Mouse (Mus musculus) 3T3-L1 (cell line): Measurements from ENCODE around the gene Map3k5.

Experiments used
- DNase-seq: peaks from one replicate; pipeline ENCODE4 v3.0.0-alpha.2; 2015; ENCODE audit warnings: low read depth, low spot score

The Map3k5 gene

DNA sequence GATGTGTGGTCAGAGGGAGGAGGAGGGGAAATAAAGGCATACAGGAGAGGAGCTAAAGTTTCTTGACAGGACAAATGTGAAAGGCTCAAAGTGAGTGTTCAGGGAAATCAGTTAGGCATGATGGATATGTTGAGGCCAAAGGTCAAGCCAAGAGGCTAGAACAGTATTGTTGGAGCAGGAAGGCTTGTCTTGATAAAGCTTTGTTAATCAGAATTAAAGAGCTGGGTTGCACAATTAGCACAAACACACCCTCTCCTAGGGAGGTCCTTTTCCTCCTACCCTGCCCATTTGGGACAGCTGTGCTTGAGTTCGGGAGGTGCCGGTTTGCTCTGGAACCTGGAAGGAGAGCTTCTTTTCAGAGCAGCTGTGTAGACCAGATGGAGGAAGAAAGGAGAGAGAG, 219.2 kb downstream of the Map3k5 start:
- no peak for DNase-seq

- no peak for DNase-seq
Observed at GRCm38 (mm10) chr10:20155401-20155800, 221.1 kb downstream of the Map3k5 start.

- no peak for DNase-seq
Observed at GRCm38 (mm10) chr10:20157021-20157726, 222.9 kb downstream of the Map3k5 start.

DNA sequence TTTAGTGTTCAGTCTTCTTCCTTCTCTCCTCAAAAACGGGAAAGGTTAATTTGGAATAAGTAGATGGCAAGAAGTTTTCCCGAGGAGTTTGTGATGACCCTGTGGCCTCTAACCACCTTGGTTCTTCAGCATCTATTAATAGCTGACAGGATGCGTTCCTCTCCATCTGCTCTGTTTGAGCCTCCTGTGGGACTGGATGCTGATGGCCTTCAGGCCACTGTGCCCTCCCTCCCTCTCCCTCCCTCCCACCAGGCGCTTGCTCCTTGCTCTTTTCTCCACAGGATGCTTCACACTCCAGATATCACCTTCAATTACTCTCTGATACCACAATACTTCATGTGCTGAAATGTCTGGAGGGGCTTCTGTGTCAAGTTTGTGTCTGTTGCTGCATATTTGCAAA, 224.5 kb downstream of the Map3k5 start:
- DNase-seq: no peak

- no peak for DNase-seq
Observed at GRCm38 (mm10) chr10:20159308-20159707, 225.0 kb downstream of the Map3k5 start.

GRCm38 (mm10) chr10:20160914-20161313, 226.6 kb downstream of the Map3k5 start:
- DNase-seq: no peak

DNA sequence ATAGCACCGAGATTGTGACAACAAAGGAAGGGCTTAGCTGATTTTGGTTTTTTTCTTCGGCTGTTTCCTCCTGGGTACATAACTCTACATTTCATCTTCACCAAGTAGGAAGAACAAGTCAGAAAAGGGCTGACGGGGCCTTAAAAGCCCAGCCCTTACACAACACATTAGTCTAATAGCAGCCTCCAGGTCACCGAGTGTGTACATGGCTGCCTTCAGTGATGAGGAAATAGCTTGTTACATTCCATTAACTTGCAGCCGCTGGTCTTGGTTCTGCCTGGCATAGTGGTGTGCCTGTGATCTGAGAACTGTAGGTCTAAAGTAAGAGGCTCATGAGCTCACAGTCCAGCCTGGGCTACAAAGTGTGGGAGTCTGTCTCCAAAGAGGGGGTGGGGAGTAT, 230.5 kb downstream of the Map3k5 start:
- no peak for DNase-seq

DNA sequence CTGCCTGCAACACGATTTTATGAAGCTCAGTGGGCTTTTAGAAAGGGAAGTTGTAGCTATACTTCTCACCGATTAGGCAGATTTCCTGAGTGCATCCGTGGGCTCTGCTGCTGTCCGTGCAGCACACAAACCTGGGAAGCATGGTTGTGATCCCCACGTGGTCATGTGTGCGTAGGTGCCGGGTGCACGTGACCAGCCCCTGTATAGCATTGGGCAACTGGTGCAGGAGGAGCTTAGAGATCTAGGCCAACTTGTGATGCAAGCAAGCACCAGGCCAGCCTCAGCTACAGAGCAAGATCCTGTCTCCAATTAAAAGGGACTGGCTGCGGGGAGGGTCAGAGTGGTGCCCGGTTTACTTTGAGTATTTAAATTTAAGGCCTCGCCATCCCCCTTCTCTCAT, 232.5 kb downstream of the Map3k5 start:
- no peak for DNase-seq

- DNase-seq: peak; percentile 6
Observed at GRCm38 (mm10) chr10:20167467-20167866, 233.2 kb downstream of the Map3k5 start.

GRCm38 (mm10) chr10:20169182-20169674, 235.0 kb downstream of the Map3k5 start:
- DNase-seq: no peak

DNA sequence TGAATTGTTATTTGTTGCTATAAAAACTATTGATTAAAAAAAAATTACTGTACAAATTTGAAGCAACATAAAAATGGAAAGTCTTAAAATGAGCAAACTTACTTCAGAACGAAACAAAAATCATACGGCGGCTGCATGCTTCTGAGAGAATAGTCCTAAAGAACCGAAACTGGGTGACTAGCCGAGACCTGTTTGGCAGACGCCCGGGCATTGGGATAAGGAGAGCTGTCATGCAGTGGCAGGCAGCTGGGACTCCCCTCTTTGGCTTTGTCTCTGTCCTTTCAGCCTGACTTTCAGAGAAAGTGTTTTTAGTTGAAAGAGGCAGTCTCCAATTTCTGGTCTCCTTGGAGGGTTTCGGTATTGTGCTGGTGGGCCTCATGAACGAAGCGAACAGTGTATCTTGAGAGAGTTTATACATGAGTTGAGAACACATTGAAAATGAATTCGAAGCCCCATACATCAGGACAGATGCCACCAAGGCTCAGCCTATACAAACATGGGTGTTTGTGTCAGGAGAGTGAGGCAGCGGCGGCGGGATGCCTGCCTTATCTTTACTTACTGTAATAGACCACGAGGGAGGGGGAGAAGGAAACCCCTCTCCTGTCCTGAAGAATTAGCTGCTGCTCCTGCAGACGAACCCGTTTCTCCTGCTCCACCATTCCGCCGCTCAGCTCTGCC, 235.8 kb downstream of the Map3k5 start:
- DNase-seq: no peak

GRCm38 (mm10) chr10:20170605-20171088, 236.4 kb downstream of the Map3k5 start:
- peak; percentile 25 for DNase-seq

- no peak for DNase-seq
Observed at GRCm38 (mm10) chr10:20171209-20171608, 236.9 kb downstream of the Map3k5 start.

DNA sequence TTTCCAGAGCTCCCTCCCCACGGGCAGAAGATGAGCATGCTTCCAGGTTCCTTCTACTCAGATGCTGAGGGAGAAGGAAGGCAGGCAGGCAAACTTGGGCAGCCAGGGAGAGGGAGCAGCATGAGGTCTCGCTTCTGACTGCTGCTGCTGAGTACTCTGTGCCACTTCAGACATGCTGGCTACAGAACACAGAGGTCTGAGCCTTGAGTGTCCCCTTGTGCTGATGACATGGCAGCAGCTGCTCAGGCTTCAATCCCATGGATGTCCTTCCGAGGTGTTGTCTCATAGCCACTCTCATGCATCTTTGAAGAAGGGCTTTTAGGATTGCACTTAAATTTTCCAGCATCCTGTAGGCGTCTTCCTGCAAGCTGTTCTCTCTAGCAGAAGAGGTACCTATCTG, 237.5 kb downstream of the Map3k5 start:
- DNase-seq: no peak

DNA sequence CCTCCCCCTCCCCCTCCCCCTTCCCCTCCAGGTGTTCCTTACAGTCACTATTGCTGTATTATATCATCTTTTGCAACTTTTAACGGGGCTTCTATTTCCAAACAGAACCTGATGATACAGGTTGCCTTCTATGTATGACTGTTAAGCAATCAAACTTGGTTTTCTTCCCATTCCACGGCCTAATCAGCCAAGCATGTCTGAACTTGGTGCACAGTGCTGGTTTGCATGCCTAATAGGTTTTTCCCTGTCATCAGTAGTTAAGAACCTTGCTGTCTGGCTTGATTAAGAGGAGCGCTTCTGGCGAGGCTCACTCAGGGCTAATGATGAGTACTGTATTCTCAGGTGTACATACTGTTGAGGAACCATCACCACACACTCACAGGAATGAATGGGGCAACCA, 239.5 kb downstream of the Map3k5 start:
- no peak for DNase-seq

- DNase-seq: no peak
Observed at GRCm38 (mm10) chr10:20176054-20176453, 241.8 kb downstream of the Map3k5 start.

- DNase-seq: no peak
Observed at GRCm38 (mm10) chr10:20178807-20179605, 244.7 kb downstream of the Map3k5 start.

- no peak for DNase-seq
Observed at GRCm38 (mm10) chr10:20181198-20181597, 246.9 kb downstream of the Map3k5 start.

- no peak for DNase-seq
Observed at GRCm38 (mm10) chr10:20181680-20182399, 247.6 kb downstream of the Map3k5 start.

DNA sequence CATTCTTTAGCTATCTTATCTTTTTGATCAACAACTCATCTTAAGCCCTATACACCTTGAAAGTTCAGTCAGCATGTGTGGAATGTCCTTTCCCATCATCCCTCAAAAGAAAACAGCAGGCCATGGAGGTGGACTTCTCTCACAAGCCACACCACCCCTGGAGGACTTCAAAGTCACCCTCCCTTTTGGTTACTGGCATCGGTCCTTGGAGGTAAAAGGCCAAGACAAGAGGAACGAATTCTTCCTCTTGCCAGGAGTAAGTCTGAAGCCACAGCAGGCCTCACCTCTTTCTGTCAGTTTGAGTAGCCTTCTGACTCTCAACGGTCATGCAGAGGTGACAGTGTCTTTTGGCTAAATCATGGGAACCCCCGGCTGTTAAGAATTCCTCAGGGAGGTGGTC, 250.1 kb downstream of the Map3k5 start:
- no peak for DNase-seq

DNA sequence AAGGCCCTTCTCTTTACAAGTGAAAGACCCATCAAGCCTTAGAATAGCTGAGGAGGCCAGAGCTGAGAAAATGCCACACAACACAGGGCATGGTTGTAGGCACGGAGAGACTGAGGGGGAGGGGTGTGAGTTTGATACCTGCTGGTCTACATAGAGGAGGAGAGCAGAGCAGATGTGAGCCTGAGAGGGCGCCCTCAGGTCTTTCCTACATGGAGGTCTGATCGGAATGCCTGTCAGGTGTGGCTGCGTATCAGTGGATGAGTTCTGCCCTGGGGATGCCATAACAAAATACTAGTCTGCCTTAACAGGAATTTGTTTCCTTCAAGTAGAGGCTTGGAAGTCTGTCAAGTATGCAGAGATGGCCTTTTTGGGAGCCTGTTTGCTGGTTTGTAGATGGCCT, 251.0 kb downstream of the Map3k5 start:
- no peak for DNase-seq

DNA sequence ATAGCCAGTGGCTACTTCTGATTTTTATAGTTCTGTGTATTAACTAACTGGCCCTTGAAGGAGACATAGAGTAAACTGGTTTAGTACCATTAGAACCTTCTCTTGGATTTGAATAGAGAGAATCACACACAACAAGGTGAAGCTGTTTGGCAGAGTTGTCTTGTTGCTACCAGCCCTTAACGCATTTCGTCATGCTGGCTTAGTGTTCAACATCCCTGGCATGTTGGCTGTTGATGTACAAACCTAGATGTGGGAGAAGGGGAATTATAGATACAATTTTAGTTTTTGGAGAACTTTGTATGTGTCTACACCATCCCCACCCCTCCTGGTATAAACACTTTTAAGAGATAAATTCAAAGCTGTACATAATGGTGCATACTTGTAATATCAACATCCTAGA, 251.5 kb downstream of the Map3k5 start:
- DNase-seq: no peak
